Mouse (Mus musculus) spleen, adult 2 months (tissue): ENCODE measurements around the gene Atg2b.

Experiments used
- CTCF ChIP-seq: fragments of 200-500 bp; IDR thresholded peaks from 2 replicates; pipeline ENCODE4 v1.5.1; 2011; ENCODE audit warnings: mild to moderate bottlenecking, inconsistent platforms; ENCODE audit not compliant: insufficient read depth, insufficient read length, insufficient replicate concordance; ENCODE audit errors: extremely low read depth
- POLR2A ChIP-seq: fragments of 200-500 bp; IDR thresholded peaks from 2 replicates; pipeline ENCODE4 v1.6.1; 2011; ENCODE audit warnings: low read depth, low read length, inconsistent platforms

GRCm38 (mm10) chr12:105642770-105643321 is 42.2 kb downstream of the Atg2b start:
- TF ChIP-seq POLR2A (no peak), CTCF (no peak)
